Mouse (Mus musculus): ENCODE data around the gene Tert.

DNA sequence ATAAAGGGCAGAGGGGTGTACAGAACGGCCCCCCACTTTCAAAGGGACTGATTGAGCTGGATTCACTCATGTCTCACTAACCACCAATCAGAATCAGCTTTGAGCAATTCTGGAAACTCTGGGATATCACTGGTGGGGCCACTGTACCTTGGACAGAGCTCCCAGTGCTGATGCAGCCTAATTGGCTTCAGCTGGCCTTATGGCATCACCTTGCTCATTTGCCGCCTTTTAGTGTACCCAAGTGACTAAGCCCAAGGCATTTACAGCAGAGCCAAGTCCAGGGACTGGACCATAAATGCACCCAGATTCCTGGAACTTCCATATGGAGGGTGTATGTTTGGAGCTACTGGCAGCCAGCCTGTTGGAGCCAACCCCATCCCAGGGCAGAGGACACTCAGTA is 32.2 kb downstream of the Tert start:
- TF ChIP-seq RAD21 (IDR thresholded peaks at IDR 0.05; ENCODE audit: low read depth, low read length) (no peak), CTCF (conservative IDR thresholded peaks at IDR 0.05 in 1 of 2, IDR thresholded peaks at IDR 0.05 in 1 of 2; ENCODE audit: low read depth in 2 of 2, low read length in 2 of 2) (no peak), MAX (IDR thresholded peaks at IDR 0.05; ENCODE audit: low read length) (no peak), TCF12 (IDR thresholded peaks at IDR 0.05; ENCODE audit: low read depth, low read length) (no peak), ZNF384 (IDR thresholded peaks at IDR 0.05; ENCODE audit: low read depth, low read length) (no peak), JUND (conservative IDR thresholded peaks at IDR 0.05; ENCODE audit: low read depth, low read length) (no peak), USF1 (IDR thresholded peaks at IDR 0.05; ENCODE audit: low read depth, low read length) (no peak), POLR2A (IDR thresholded peaks at IDR 0.05; ENCODE audit: low read depth, low read length) (no peak)
